Mouse (Mus musculus) CD4-positive, CD25-positive, alpha-beta regulatory T cell, adult 2 months (primary cell): ENCODE results near the gene Mcoln1.

Experiments used
- DNase-seq: peaks from one replicate; pipeline ENCODE4 v3.0.0-alpha.2; 2012; ENCODE audit warnings: low read depth, low spot score

The Mcoln1 gene

DNA sequence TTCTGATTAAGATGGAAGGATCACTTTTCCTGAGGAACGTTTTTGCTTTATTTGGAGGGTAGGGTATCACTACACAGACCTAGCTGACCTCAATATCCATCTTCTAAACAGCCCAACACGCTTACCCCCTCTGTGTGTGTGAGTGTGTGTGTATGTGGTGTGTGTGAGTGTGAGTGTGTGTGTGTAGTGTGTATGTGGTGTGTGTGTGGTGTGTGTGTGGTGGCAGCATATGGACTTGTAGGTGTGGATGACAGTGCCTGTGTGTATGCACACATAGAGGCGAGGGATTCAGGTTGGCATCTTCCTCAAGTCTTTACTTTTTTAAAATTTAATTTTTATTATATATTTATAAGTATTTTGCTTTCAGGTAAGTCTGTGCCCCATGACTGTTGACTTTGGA is 1.7 kb upstream of the Mcoln1 start:
- DNase-seq, result no peak

DNA sequence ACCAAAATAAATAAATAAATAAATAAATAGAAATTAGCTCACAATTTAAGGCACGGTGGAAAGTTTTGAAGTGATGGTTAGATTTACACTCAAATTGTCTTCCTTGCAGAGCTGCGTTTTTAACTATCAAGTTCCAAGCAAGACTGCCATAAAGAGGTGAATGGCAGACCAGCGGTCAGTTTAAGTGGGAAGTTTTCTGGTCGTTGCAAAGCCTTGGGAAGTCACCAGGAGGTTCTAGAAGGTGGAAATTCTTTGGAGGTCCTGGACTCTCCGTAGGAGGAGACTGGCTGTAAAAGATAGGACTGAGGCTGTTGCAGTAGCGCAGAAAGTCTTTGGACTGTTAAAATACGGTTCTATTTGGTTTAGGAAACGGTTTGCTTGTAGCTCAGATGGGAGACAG is 506 bp upstream of the Mcoln1 start:
- no peak for DNase-seq

DNA sequence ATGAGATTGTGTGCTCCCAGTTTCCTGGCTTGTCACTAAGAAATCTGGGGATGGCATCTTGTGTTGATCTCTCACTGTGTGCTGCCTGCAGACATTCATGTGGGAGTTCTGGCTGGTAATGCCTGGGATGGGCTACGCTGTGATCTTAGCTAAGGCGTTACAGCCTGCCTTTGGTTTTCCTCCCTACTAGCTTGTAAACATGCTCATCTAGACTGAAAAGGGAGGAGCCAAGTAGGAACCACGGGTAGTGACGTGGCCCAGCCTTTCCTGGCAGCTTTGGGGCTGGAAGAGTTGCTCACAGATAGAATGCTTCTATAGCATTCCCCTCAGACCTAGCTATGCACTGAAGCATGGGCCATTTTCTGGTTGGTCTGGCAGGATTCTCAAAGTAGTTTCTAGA is 2.0 kb downstream of the Mcoln1 start:
- DNase-seq, result no peak

DNA sequence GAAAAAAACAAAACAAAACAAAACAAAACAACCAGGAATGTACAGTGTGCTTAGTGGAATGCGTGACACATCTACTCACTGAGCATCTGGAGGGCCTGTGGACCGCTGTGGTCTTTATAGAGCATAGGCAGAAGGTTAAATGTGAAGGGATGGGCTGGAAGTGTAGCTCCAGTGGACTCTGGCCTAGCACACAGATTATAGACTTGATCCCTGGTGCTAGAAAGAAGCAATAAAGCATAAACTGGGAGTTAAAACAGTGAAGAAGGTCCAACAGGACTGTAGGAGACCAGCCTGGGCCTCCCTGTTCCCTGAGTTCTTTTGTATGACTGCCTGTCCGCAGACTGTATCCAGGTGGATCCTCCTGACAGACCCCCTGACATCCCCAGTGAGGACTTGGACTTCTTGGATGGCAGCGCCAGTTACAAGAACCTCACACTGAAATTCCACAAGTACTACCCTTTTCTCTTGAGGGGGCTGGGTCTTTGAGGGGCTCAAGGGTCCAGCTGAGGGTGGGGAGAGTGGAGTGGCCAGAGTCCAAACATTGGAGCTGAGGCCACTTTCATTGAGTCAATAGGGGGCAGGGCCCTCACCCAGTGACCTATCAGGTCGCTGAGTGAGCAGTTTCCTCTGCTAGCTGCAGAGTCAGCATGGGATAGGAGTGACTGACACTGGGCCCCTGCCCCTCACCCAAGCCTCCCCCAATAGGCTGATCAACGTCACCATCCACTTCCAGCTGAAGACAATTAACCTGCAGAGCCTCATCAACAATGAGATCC is 7.9 kb downstream of the Mcoln1 start:
- DNase-seq, result no peak

DNA sequence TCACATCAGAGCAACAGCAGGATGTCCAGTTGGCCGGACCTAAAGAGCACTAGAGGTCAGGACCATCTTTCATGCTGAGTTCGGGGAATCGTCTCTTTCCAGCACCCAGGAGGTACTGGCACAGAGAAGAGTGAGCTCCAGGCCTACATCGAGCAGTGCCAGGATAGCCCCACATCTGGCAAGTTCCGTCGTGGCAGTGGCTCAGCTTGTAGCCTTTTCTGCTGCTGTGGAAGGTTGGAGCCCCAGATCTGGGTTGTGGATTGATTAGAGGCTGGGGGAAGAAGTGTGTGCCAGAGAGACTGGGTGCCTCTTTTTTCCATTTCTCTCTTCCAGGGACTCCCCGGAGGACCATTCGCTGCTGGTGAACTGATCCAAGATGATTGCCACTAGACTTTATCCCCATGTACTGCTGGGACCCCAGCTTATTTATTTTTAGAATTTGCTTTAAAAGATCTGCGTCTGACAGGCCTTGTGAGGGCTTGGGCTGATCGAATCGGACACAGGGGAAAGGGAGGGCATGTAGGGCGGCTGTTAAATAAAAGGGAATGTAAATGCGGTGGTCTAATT is 14.5 kb downstream of the Mcoln1 start:
- no peak for DNase-seq

DNA sequence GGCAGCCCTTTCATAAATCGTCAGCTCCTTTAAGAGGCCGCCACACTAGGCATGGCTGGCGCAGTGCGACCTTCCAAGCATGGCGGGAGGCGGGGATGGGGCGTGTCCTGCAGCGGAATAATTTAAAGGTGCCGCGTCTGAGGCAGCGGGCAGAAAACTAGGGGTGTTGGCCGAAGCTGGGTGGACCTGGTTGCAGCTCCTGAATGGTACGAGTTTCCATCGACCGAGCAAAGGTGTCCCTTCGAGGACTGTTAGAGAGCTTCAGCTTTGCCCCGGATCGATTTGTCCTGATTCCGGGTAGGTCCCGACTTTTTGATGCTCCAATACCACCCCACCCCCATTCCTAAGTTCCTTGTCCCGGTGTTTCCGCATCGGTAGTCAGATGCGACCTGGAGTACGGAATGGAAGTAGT is 15.0 kb downstream of the Mcoln1 start, which contains the start of gene Pnpla6:
Gene Pnpla6 (plus strand): TSS at position 125 of the 412 bp plus-strand sequence.
- DNase-seq, result peak; percentile 88

DNA sequence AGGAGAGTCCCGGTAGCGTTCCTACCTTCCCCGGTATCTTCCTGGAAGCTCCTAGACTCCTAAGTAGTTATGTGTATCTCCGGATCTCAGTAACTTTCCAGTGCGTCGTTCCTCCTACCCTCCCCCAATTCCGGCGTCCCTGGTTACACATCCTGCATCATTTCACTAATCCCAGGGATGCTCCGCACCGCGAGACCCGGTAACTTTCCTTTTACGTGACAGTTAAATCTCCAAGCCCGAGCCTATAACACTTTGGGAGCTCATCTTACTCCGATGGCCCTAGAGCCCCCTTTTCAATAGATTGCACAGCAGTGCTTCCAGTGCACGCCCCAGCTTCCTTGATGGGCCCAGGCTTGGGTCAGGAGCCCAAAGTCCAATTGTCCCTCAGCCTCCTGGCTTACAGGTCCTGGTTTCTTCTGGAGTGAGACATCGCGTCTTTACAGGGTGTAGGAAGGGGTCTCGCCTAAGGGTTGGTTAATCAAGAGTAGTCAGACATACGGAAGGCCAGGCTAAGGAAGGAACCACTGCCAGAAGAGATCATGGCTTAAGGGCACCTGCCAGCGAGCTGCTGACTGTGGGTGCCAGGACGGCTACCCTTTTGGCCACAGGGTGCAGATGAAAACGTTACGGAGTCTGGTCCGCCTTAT is 15.6 kb downstream of the Mcoln1 start:
- DNase-seq, result peak; percentile 55

- DNase-seq, result peak; percentile 93
Observed at GRCm38 (mm10) chr8:3516450-3517116, 16.3 kb downstream of the Mcoln1 start.

- DNase-seq, result peak; percentile 10
Observed at GRCm38 (mm10) chr8:3517117-3517495, 16.8 kb downstream of the Mcoln1 start.

- DNase-seq, result no peak
Observed at GRCm38 (mm10) chr8:3522007-3522697, 21.9 kb downstream of the Mcoln1 start.

DNA sequence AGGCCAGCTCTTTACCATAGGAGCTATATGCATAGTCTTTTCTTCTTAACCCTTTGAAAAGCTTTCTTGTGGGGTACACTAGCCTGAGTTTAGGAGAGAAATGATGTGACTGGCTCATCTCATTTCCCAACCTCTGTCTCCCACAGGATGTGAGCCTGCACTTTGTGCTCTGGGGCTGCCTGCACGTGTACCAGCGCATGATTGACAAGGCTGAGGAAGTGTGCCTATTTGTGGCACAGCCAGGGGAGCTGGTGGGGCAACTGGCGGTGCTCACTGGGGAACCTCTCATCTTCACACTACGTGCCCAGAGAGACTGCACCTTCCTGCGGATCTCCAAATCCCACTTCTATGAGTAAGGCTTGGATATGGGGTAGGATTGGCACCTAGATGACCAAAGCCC is 30.6 kb downstream of the Mcoln1 start:
- DNase-seq, result no peak

GRCm38 (mm10) chr8:3531936-3532335 is 31.7 kb downstream of the Mcoln1 start:
- no peak for DNase-seq

DNA sequence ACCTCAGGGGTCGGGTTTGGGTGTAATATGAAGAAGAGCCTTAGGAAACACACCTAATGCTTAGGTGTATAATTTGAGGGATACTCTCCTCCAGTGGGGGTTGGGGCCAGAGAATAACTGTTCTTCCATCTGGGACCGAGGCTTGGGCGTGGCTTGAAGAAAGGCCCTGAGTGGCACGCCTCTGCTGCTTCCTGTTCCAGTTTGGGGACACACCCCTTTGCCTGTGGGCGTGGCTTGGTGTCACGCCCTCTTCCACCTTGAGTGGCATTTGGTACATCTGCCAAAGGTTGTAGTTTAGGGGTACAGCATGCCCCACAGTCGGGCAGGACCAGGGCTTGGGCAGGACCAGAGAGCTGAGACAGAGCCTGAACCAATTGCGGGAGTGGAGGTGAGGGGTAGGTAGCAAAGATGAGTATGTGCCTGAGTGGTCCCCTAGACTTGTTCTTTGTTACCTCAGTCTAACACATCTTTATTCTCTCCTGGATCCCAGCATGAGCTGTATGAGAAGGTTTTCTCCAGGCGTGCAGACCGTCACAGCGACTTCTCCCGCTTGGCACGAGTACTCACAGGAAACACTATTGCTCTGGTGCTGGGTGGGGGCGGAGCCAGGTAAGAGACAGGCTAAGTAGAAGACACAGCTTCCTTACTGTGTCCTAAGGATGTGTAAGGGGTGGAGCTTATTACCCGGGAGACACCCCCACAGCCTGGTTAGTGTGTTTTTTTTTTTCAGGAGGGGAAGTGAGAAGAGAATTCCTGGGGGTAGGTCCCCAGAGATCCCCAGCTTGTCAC is 36.0 kb downstream of the Mcoln1 start:
- peak; percentile 54 for DNase-seq

GRCm38 (mm10) chr8:3536940-3537339 is 36.7 kb downstream of the Mcoln1 start:
- DNase-seq, result no peak

DNA sequence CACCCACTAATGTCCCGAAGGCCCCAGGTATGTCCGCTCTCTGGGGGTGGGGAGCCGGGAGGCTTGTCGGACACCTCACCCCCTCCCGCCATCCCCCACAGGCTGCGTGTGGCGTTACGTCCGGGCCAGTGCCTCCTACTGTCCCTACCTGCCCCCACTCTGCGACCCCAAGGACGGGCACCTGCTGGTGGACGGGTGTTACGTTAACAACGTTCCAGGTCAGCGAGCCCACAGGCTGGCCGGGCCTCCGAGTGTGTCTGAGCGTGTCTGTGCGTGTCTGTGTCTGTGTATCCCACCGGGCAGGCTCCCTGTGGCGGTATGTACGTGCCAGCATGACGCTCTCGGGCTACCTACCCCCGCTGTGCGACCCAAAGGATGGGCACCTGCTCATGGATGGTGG is 37.4 kb downstream of the Mcoln1 start:
- no peak for DNase-seq

- no peak for DNase-seq
Observed at GRCm38 (mm10) chr8:3539146-3539545, 38.9 kb downstream of the Mcoln1 start.

DNA sequence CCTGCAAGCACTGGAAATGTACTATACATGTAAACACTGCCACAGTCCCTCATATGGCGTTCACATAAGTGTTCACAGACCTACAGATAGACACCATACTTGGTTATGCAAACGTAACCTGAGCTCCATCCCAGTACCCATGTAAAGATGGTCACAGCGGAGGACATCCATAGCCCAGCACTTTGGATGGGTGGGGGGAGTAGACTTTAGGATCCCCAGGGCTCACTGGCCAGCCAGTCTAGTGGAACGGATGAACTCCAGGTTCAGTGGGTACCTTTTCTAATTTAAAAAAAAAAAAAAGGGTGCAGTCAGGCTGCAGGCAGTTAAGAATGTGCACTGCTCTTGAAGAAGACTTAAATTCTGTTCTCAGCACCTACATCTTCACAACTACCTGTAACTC is 39.8 kb downstream of the Mcoln1 start:
- no peak for DNase-seq

DNA sequence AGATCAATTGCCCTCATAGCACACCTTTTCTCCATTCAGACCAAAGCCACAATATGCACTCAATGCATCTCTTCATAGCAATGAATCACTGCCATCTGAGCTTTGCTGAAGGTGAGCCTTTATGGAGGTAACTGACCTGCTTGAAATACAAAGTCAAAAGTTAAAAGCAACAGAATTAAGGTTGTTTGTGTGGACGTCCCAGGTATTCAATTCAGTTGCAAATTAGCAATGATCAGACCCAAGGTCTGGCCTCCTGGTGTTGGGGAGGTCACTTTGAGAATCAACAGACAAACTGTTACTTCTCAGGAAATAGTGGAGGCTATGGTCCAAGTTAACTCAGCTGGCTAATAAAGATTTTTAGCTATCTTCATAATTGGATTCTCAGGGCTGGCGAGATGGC is 46.3 kb downstream of the Mcoln1 start:
- no peak for DNase-seq

GRCm38 (mm10) chr8:3552240-3552639 is 52.0 kb downstream of the Mcoln1 start:
- no peak for DNase-seq

DNA sequence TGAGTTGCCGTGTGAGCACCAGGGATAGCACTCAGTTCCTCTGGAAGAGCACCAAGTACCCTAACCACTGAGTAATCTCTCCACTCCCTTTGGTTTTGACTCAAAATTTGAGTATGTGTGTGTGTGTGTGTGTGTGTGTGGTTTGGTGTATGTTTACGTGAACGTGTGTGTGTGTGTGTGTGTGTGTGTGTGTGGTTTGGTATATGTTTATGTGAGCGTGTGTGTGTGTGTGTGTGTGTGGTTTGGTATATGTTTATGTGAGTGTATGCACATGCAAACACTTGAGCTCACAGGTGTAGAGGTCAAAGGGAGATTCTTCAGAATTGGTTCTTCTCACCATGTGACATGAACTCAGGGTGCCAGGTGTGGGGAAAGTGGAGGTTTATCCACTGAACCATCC is 55.9 kb downstream of the Mcoln1 start:
- peak; percentile 13 for DNase-seq
